Mouse (Mus musculus) heart, adult 2 months (tissue): Measurements from ENCODE around the gene Gm11213. TPM values are rescaled to one million over a fixed set of nuclear protein-coding genes. Genes with fewer than 3 reads are reported as not detected.

Experiments
- DNase-seq, 2 experiments: peaks; one replicate each; pipeline ENCODE4 v3.0.0; 2021
- H3K27ac ChIP-seq: fragments of 200-600 bp; 2 replicates; pipeline ENCODE4 v1.8.1; 2022
- H3K27me3 ChIP-seq: fragments of 200-500 bp; 2 replicates; pipeline ENCODE4 v1.6.1; 2012; ENCODE audit warnings: mild to moderate bottlenecking, low read length, inconsistent platforms, mixed read lengths; ENCODE audit not compliant: control insufficient read depth, insufficient read depth
- H3K36me3 ChIP-seq: fragments of 200-500 bp; 2 replicates; pipeline ENCODE4 v1.6.1; 2012; ENCODE audit warnings: low read length, inconsistent platforms; ENCODE audit not compliant: control insufficient read depth, insufficient read depth
- H3K4me1 ChIP-seq: fragments of 200-500 bp; 2 replicates; pipeline ENCODE4 v1.6.1; 2011; ENCODE audit warnings: low read length; ENCODE audit not compliant: control insufficient read depth, insufficient read depth
- H3K4me3 ChIP-seq: fragments of 200-600 bp; 2 replicates; pipeline ENCODE4 v1.8.1; 2022
- H3K79me2 ChIP-seq: fragments of 200-500 bp; replicated peaks from 2 replicates; pipeline ENCODE4 v1.6.1; 2012; ENCODE audit warnings: mild to moderate bottlenecking, inconsistent platforms, low read length, moderate library complexity, mixed read lengths; ENCODE audit not compliant: control insufficient read depth, insufficient read depth
- H3K9ac ChIP-seq: fragments of 200-500 bp; 2 replicates; pipeline ENCODE4 v1.6.1; 2012; ENCODE audit warnings: low read depth, mild to moderate bottlenecking, control low read depth, inconsistent platforms, low read length, mixed read lengths
- CTCF ChIP-seq: fragments of 200-600 bp; IDR thresholded peaks from 2 replicates; pipeline ENCODE4 v1.8.1; 2022; ENCODE audit warnings: antibody characterized with exemption, mild to moderate bottlenecking, moderate library complexity
- EP300 ChIP-seq: fragments of 200-500 bp; IDR thresholded peaks from 2 replicates; pipeline ENCODE4 v1.6.1; 2011; ENCODE audit warnings: low read depth, low read length, control low read depth; ENCODE audit not compliant: insufficient read depth
- POLR2A ChIP-seq: fragments of 200-500 bp; IDR thresholded peaks from 2 replicates; pipeline ENCODE4 v1.6.1; 2011; ENCODE audit warnings: mild to moderate bottlenecking, low read depth, low read length, control low read depth; ENCODE audit not compliant: insufficient read depth
- WGBS: fragments of 180-500 bp; shearing (Covaris S2); methylation state at CpG from one replicate; pipeline ENCODE4 v1.1.7; 2018; 5-methylcytosine and 5-hydroxymethylcytosine counted together
- intact Hi-C: fragments of 180-260 bp; cut with DNase I; formaldehyde crosslinking; loops from one replicate; pipeline ENCODE4 v1.15.1; 2025
- polyA plus RNA-seq: library from polyadenylated mRNA; depleted of rRNA; stranded (reverse); fragments of >200 nt; gene quantifications from 2 replicates; pipeline ENCODE4 v1.2.3, GENCODE M21; 2012
- total RNA-seq, 2 experiments: library from RNA; stranded (reverse); gene quantifications; 2 replicates each; pipeline ENCODE4 v1.2.3; 2021

The Gm11213 gene
- total and polyA plus RNA-seq, 3 experiments: not detected

DNA sequence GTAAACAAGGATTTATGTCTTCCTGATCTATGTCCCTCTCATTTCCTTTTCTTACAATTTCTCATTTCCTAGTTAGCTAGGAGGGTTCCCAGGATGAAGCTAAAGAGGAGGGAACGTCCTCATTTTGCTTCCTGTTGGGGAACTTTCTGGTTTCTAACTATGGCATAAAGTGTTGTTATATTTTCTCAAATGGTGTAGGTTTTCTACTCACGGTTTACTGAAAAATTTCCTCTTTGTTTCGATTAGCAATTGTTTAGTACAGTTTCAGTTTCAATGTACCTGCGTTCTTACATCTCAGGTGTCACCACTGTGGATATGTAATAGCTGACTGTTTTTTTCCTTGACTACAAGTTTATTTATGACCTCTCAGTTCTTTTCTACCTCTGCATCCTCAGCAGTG is 14.5 kb downstream of the Gm11213 start:
- H3K9ac ChIP-seq: no peak overlapping the region
- intact Hi-C loops: no loop called here
- H3K27me3 ChIP-seq: no peaks in the 10 kb centered on the region
- peaks cover 2% of the 10 kb centered on the region; the same call in 1 of the 2 replicates for H3K36me3 ChIP-seq
- TF ChIP-seq EP300 (no peak), POLR2A (no peak), CTCF (no peak)
- no peak overlapping the region for H3K4me3 ChIP-seq
- peaks cover 6% of the 10 kb centered on the region for H3K4me1 ChIP-seq
- H3K79me2 ChIP-seq: no peaks in the 10 kb centered on the region
- WGBS: 66% methylated on average over 4 of the region's 4 CpGs
- no peak overlapping the region for H3K27ac ChIP-seq
- DNase-seq: no peak

- peaks cover 2% of the 10 kb centered on the region; the same call in 1 of the 2 replicates for H3K36me3 ChIP-seq
- intact Hi-C loops: no loop called here
- DNase-seq: no peak
- no peak for TF ChIP-seq EP300
- TF ChIP-seq POLR2A: no peak
- TF ChIP-seq CTCF: no peak
- H3K4me3 ChIP-seq: no peak overlapping the region
- H3K79me2 ChIP-seq: no peaks in the 10 kb centered on the region
- no peak overlapping the region for H3K9ac ChIP-seq
- 75% methylated on average over 7 of the region's 7 CpGs for WGBS
- H3K27ac ChIP-seq: no peak overlapping the region
- H3K4me1 ChIP-seq: peaks cover 3% of the 10 kb centered on the region
- no peaks in the 10 kb centered on the region for H3K27me3 ChIP-seq
These were observed 15.1 kb downstream of the Gm11213 start for GRCm38 (mm10) chr4:63589987-63590386.

DNA sequence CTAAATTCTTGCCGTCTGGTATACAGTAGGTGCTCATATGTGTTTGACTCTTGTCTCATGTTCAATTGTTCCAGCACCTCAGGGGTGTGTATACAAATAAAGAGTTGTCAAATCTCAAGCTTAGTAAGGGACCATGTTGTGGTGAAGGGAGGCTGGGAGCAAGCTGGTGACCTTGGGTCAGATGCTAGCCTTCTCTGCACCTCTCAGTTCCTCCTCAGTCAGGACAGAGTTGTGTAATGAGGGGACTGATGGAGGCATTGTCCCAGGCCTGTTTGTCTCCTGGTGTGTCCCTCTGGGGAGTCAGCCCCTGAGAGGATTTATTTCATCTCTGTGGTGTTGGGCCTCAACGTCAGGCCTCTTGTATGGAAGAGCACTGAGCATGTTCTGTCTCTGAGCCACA is 18.8 kb downstream of the Gm11213 start:
- TF ChIP-seq CTCF: no peak
- TF ChIP-seq EP300: no peak
- TF ChIP-seq POLR2A: no peak
- 85% methylated on average over 2 of the region's 2 CpGs for WGBS

GRCm38 (mm10) chr4:63585216-63585615 is 19.8 kb downstream of the Gm11213 start:
- intact Hi-C loops: no loop called here
- 95% methylated on average over 10 of the region's 10 CpGs for WGBS
- H3K27ac ChIP-seq: no peak overlapping the region
- H3K4me3 ChIP-seq: no peak overlapping the region
- no peaks in the 10 kb centered on the region for H3K4me1 ChIP-seq
- no peaks in the 10 kb centered on the region for H3K27me3 ChIP-seq
- TF ChIP-seq CTCF (no peak), POLR2A (no peak), EP300 (no peak)
- no peaks in the 10 kb centered on the region for H3K79me2 ChIP-seq
- H3K36me3 ChIP-seq: no peaks in the 10 kb centered on the region
- no peak overlapping the region for H3K9ac ChIP-seq
- no peak for DNase-seq

More for the DNA sequence above, 18.8 kb downstream of the Gm11213 start:
- Histone ChIP-seq H3K4me3 (no peak overlapping the region), H3K79me2 (no peaks in the 10 kb centered on the region), H3K4me1 (no peaks in the 10 kb centered on the region), H3K27ac (no peak overlapping the region), H3K9ac (no peak overlapping the region), H3K27me3 (no peaks in the 10 kb centered on the region), H3K36me3 (no peaks in the 10 kb centered on the region)
- intact Hi-C loops: no loop called here
- DNase-seq: no peak

- intact Hi-C loops: no loop called here
- TF ChIP-seq CTCF (no peak), POLR2A (no peak), EP300 (no peak)
- Histone ChIP-seq H3K27ac (no peak overlapping the region), H3K4me1 (no peaks in the 10 kb centered on the region), H3K4me3 (no peak overlapping the region), H3K36me3 (no peaks in the 10 kb centered on the region), H3K27me3 (no peaks in the 10 kb centered on the region), H3K79me2 (no peaks in the 10 kb centered on the region), H3K9ac (no peak overlapping the region)
- DNase-seq: no peak
- WGBS: 86% methylated on average over 5 of the region's 5 CpGs
These were observed 22.5 kb downstream of the Gm11213 start for GRCm38 (mm10) chr4:63582580-63582979.

DNA sequence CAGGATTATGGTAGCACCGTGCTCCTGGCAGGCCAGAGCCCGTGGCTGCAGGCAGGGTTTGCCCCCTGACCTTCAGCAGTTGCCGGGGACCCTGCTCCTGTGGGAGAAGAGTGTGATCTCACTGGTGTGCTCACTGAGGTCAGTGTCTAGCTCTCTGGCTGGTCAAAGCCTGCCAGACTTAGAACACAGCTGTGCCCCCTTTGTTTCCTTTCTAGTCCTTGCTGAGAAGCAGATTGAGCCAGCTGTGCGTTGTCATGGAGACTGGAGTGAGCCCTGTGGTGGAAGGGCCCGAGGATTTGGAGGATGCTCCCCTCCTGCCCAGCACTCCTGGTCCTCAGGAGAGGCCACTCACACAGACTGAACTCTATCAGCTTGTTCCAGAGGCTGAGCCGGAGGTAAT is 25.0 kb downstream of the Gm11213 start:
- Histone ChIP-seq H3K79me2 (no peaks in the 10 kb centered on the region), H3K27ac (no peak overlapping the region), H3K36me3 (no peaks in the 10 kb centered on the region), H3K9ac (no peak overlapping the region), H3K4me3 (no peak overlapping the region), H3K27me3 (no peaks in the 10 kb centered on the region), H3K4me1 (no peaks in the 10 kb centered on the region)
- intact Hi-C loops: no loop called here
- no peak for TF ChIP-seq POLR2A
- no peak for TF ChIP-seq EP300
- TF ChIP-seq CTCF: no peak
- WGBS: 58% methylated on average over 6 of the region's 6 CpGs
- DNase-seq: no peak
